Mouse (Mus musculus) neural tube, embryonic 12.5 days (tissue): ENCODE measurements around the gene Smtn. TPM values are rescaled to one million over a fixed set of nuclear protein-coding genes. Genes with fewer than 3 reads are reported as not detected.

Source experiments
- ATAC-seq: fragments of 200-750 bp; cut with Nextera tagmentation; 2 replicates; pipeline ENCODE4 v1.8.0; 2017; ENCODE audit warnings: low read depth, mild to moderate bottlenecking, moderate TSS enrichment, moderate library complexity; ENCODE audit not compliant: low FRiP score
- H3K27ac ChIP-seq: fragments of 300-500 bp; sonication (generic); 2 replicates; pipeline ENCODE4 v1.5.1; 2016
- H3K27me3 ChIP-seq: fragments of 300-500 bp; sonication (generic); replicated peaks from 2 replicates; pipeline ENCODE4 v1.6.1; 2016; ENCODE audit warnings: mild to moderate bottlenecking
- H3K36me3 ChIP-seq: fragments of 300-500 bp; sonication (generic); 2 replicates; pipeline ENCODE4 v1.6.1; 2016; ENCODE audit warnings: mild to moderate bottlenecking
- H3K4me1 ChIP-seq: fragments of 300-500 bp; sonication (generic); 2 replicates; pipeline ENCODE4 v1.6.1; 2016
- H3K4me2 ChIP-seq: fragments of 300-500 bp; sonication (generic); replicated peaks from 2 replicates; pipeline ENCODE4 v1.6.1; 2016; ENCODE audit warnings: mild to moderate bottlenecking
- H3K4me3 ChIP-seq: fragments of 300-500 bp; sonication (generic); 2 replicates; pipeline ENCODE4 v1.5.1; 2016
- H3K9ac ChIP-seq: fragments of 300-500 bp; sonication (generic); 2 replicates; pipeline ENCODE4 v1.6.1; 2016; ENCODE audit warnings: mild to moderate bottlenecking
- H3K9me3 ChIP-seq: fragments of 300-500 bp; sonication (generic); 2 replicates; pipeline ENCODE4 v1.6.1; 2016; ENCODE audit warnings: mild to moderate bottlenecking
- WGBS: fragments of 180-500 bp; shearing (Covaris S2); methylation state at CpG from one replicate; pipeline ENCODE4 v1.1.7; 2016; 5-methylcytosine and 5-hydroxymethylcytosine counted together
- polyA plus RNA-seq: library from polyadenylated mRNA; unstranded; fragments of >200 nt; fragmentation: Nextera tagmentation; extraction: Ambion mirVana; gene quantifications from 2 replicates; pipeline ENCODE4 v1.2.1, GENCODE M21; 2016

The Smtn gene
- polyA plus RNA-seq, 1 experiment from 2014 or later = 37.9 TPM

- peaks cover 62% of the 10 kb centered on the region for H3K36me3 ChIP-seq
- peaks cover 6% of the 10 kb centered on the region for H3K4me1 ChIP-seq
- WGBS = 95% methylated on average over 17 of the region's 17 CpGs
- H3K4me2 ChIP-seq = no peak overlapping the region
- H3K9ac ChIP-seq = no peak overlapping the region
- H3K4me3 ChIP-seq = no peak overlapping the region
- peaks cover 10% of the 10 kb centered on the region for H3K27me3 ChIP-seq
- no peak overlapping the region for H3K27ac ChIP-seq
- no peak for ATAC-seq
- no peaks in the 10 kb centered on the region for H3K9me3 ChIP-seq
Measured at GRCm38 (mm10) chr11:3522285-3523000, 18.0 kb downstream of the Smtn start.

GRCm38 (mm10) chr11:3521339-3522224 lies 18.8 kb downstream of the Smtn start:
- H3K4me1 ChIP-seq = peaks cover 14% of the 10 kb centered on the region
- ATAC-seq = no peak
- peaks cover 53% of the 10 kb centered on the region for H3K36me3 ChIP-seq
- WGBS = 85% methylated on average over 23 of the region's 23 CpGs
- no peak overlapping the region for H3K27ac ChIP-seq
- peaks cover 17% of the 10 kb centered on the region for H3K27me3 ChIP-seq
- no peak overlapping the region for H3K9ac ChIP-seq
- H3K4me2 ChIP-seq = no peak overlapping the region
- no peak overlapping the region for H3K4me3 ChIP-seq
- H3K9me3 ChIP-seq = no peaks in the 10 kb centered on the region

- 81% methylated on average over 14 of the region's 14 CpGs for WGBS
- H3K4me3 ChIP-seq = no peak overlapping the region
- H3K36me3 ChIP-seq = peaks cover 47% of the 10 kb centered on the region
- H3K9me3 ChIP-seq = no peaks in the 10 kb centered on the region
- H3K4me2 ChIP-seq = no peak overlapping the region
- no peak overlapping the region for H3K27ac ChIP-seq
- peaks cover 21% of the 10 kb centered on the region for H3K27me3 ChIP-seq
- peaks cover 14% of the 10 kb centered on the region for H3K4me1 ChIP-seq
- no peak for ATAC-seq
- no peak overlapping the region for H3K9ac ChIP-seq
Measured at GRCm38 (mm10) chr11:3520919-3521318, 19.5 kb downstream of the Smtn start.

GRCm38 (mm10) chr11:3519756-3520398 lies 20.5 kb downstream of the Smtn start:
- Histone ChIP-seq H3K36me3 (peaks cover 39% of the 10 kb centered on the region), H3K9ac (no peak overlapping the region)
- WGBS = 84% methylated on average over 11 of the region's 11 CpGs

GRCm38 (mm10) chr11:3519051-3519726 lies 21.2 kb downstream of the Smtn start:
- Histone ChIP-seq H3K27ac (no peak overlapping the region), H3K9ac (no peak overlapping the region), H3K9me3 (no peaks in the 10 kb centered on the region), H3K4me2 (no peak overlapping the region), H3K4me3 (no peak overlapping the region), H3K4me1 (peaks cover 22% of the 10 kb centered on the region), H3K36me3 (peaks cover 32% of the 10 kb centered on the region), H3K27me3 (peaks cover 33% of the 10 kb centered on the region)
- no peak for ATAC-seq
- WGBS = 81% methylated on average over 4 of the region's 4 CpGs

More at GRCm38 (mm10) chr11:3519756-3520398, 20.5 kb downstream of the Smtn start:
- H3K27me3 ChIP-seq = peaks cover 29% of the 10 kb centered on the region
- no peak for ATAC-seq
- H3K4me3 ChIP-seq = no peak overlapping the region
- no peaks in the 10 kb centered on the region for H3K9me3 ChIP-seq
- H3K4me2 ChIP-seq = no peak overlapping the region
- peaks cover 20% of the 10 kb centered on the region for H3K4me1 ChIP-seq
- no peak overlapping the region for H3K27ac ChIP-seq

GRCm38 (mm10) chr11:3517846-3518732 lies 22.3 kb downstream of the Smtn start:
- Histone ChIP-seq H3K4me1 (peaks cover 22% of the 10 kb centered on the region), H3K9me3 (no peaks in the 10 kb centered on the region), H3K36me3 (peaks cover 26% of the 10 kb centered on the region), H3K4me3 (peak overlapping the region; percentile 29; the same call in 1 of the 2 replicates), H3K9ac (no peak overlapping the region), H3K27me3 (peaks cover 33% of the 10 kb centered on the region), H3K27ac (no peak overlapping the region), H3K4me2 (peak overlapping the region; percentile 72)
- WGBS = 59% methylated on average over 13 of the region's 13 CpGs
- no peak for ATAC-seq

GRCm38 (mm10) chr11:3516859-3517845 lies 23.3 kb downstream of the Smtn start:
- H3K27ac ChIP-seq = no peak overlapping the region
- ATAC-seq = no peak

GRCm38 (mm10) chr11:3516121-3516520 lies 24.3 kb downstream of the Smtn start:
- no peaks in the 10 kb centered on the region for H3K9me3 ChIP-seq
- WGBS = 72% methylated on average over 5 of the region's 5 CpGs
- no peak overlapping the region for H3K4me3 ChIP-seq
- H3K27ac ChIP-seq = no peak overlapping the region
- peaks cover 22% of the 10 kb centered on the region for H3K4me1 ChIP-seq
- H3K9ac ChIP-seq = no peak overlapping the region
- no peak for ATAC-seq
- peaks cover 33% of the 10 kb centered on the region for H3K27me3 ChIP-seq
- H3K36me3 ChIP-seq = peaks cover 8% of the 10 kb centered on the region; the same call in 1 of the 2 replicates
- H3K4me2 ChIP-seq = 0 out of 2 replicates have a peak overlapping the region, but pooled peaks have one; percentile 8

More at GRCm38 (mm10) chr11:3516859-3517845, 23.3 kb downstream of the Smtn start:
- peak overlapping the region; percentile 72 for H3K4me2 ChIP-seq
- H3K27me3 ChIP-seq = peaks cover 33% of the 10 kb centered on the region
- no peaks in the 10 kb centered on the region for H3K9me3 ChIP-seq
- peak overlapping the region; percentile 29 for H3K4me3 ChIP-seq
- peaks cover 22% of the 10 kb centered on the region for H3K4me1 ChIP-seq
- H3K36me3 ChIP-seq = peaks cover 16% of the 10 kb centered on the region; the same call in 1 of the 2 replicates
- 3% methylated on average over 50 of the region's 50 CpGs for WGBS
- H3K9ac ChIP-seq = 0 out of 2 replicates have a peak overlapping the region, but pooled peaks have one; percentile 39

- 83% methylated on average over 4 of the region's 4 CpGs for WGBS
Measured at GRCm38 (mm10) chr11:3515637-3516036, 24.8 kb downstream of the Smtn start.

GRCm38 (mm10) chr11:3515216-3515615 lies 25.2 kb downstream of the Smtn start:
- peaks cover 33% of the 10 kb centered on the region for H3K27me3 ChIP-seq
- H3K4me3 ChIP-seq = peak overlapping the region; percentile 47
- peak; percentile 11; the same call in 1 of the 2 replicates for ATAC-seq
- 8% methylated on average over 4 of the region's 4 CpGs for WGBS
- peaks cover 3% of the 10 kb centered on the region; the same call in 1 of the 2 replicates for H3K36me3 ChIP-seq
- peak overlapping the region; percentile 69 for H3K4me2 ChIP-seq
- H3K27ac ChIP-seq = no peak overlapping the region
- H3K9me3 ChIP-seq = no peaks in the 10 kb centered on the region
- peaks cover 22% of the 10 kb centered on the region for H3K4me1 ChIP-seq
- 0 out of 2 replicates have a peak overlapping the region, but pooled peaks have one; percentile 29 for H3K9ac ChIP-seq

More at GRCm38 (mm10) chr11:3515637-3516036, 24.8 kb downstream of the Smtn start:
- Histone ChIP-seq H3K36me3 (peaks cover 3% of the 10 kb centered on the region; the same call in 1 of the 2 replicates), H3K4me2 (peak overlapping the region; percentile 69), H3K27me3 (peaks cover 33% of the 10 kb centered on the region), H3K4me3 (no peak overlapping the region), H3K9ac (no peak overlapping the region), H3K9me3 (no peaks in the 10 kb centered on the region), H3K4me1 (peaks cover 22% of the 10 kb centered on the region), H3K27ac (no peak overlapping the region)
- no peak for ATAC-seq
